Mouse (Mus musculus) megakaryocyte, adult 5-6 weeks (primary cell): ENCODE results near the gene Zbtb22. TPM values are rescaled to one million over a fixed set of nuclear protein-coding genes. Genes with fewer than 3 reads are reported as not detected.
A peak's percentile ranks its signal among the peaks of the same experiment; 100 is the strongest.

Experiments used
- ATAC-seq: 2 replicates; pipeline ENCODE4 v1.8.0; 2016; ENCODE audit warnings: mild to moderate bottlenecking, inconsistent platforms; ENCODE audit not compliant: poor library complexity, severe bottlenecking
- total RNA-seq, 2 experiments: library from RNA; stranded (forward) in 1 of 2; stranded (reverse) in 1 of 2; fragments of 153-499, 151-499 nt in 1 of 2; fragments of 221-1000, 200-1000 nt in 1 of 2; gene quantifications; 2 replicates each; pipeline versions ENCODE4 v1.2.3 to v1.2.4; 2015 to 2017

The Zbtb22 gene
- total RNA-seq, 2 experiments from 2014 or later = 14.0 to 22.0 TPM

GRCm38 (mm10) chr17:33920282-33921097, 4.8 kb downstream of the Zbtb22 start:
- ATAC-seq = peak; percentile 46

DNA sequence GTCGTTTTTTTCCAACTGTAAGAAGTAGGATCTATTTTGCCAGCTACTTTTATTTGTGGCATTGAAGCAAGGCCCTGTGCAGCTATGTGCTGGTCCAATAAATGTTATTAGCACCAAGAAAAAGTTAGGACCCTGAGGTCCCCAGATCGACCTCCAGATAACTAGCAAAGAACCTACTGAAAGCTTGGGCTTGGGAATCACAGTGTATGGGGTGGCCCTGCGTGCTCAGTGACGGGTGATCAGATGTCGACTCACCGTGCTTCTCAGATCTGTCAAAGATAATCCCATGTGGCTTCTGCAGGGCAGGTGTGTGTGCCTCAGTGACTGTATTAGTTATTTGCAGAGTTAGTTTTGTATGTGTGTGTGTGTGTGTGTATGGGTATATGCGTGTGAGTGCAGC, 5.7 kb downstream of the Zbtb22 start:
- no peak for ATAC-seq

DNA sequence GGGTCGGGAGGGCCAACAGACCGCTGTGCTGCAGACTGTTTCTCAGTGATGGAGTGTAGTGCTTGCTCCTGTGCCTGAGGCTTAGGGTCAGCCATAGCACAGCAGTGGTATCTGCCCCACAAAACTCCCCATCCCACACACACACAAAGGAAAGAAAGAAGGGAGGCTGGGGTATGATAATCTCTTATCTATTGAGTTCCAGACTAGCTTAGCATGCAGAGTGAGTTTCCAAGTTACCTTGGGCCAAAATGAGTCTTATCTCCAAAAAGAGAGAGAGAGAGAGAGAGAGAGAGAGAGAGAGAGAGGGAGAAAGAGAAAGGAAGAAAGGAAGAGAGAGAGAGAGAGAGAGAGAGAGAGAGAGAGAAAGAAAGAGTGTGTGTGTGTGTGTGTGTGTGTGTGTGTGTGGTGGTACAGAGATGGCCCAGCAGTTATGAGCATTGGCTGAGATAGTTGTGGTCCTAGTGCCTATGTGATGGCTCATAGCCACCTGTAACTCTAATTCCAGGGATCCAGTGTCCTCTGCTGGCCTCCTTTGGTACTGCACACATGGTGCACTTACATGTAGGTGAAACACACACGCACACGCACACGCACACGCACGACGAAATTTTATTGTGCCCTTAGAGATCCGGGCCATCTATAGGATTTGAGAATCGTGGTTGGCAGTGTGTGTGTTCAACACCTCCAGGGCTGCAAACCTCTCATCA, 9.0 kb downstream of the Zbtb22 start:
- no peak for ATAC-seq

DNA sequence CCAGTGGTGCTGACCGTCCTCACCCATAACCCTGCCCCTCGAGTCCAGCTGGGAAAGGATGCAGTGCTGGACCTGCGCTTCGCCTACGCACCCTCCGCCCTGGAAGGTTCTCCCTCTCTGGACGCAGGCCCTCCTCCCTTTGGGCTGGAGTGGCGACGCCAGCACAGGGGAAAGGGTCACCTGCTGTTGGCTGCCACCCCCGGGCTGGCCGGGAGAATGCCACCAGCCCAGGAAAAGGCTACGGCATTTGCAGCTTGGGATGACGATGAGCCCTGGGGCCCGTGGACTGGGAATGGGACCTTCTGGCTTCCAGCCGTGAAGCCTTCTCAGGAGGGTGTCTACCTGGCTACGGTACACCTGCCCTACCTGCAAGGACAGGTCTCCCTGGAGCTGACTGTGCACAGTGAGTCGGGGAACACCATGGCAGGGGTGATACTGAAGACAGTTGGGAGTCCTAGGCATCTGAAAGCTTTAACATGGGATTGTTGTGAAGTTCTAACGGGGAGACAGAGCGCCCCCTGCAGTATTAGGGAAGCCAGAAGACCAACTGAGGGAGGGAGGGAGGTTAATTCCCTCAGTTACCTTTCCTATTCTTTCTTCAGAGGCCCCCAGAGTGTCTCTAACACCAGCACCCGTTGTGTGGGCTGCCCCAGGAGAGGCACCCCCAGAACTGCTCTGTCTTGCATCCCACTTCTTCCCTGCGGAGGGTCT, 9.9 kb downstream of the Zbtb22 start:
- no peak for ATAC-seq

DNA sequence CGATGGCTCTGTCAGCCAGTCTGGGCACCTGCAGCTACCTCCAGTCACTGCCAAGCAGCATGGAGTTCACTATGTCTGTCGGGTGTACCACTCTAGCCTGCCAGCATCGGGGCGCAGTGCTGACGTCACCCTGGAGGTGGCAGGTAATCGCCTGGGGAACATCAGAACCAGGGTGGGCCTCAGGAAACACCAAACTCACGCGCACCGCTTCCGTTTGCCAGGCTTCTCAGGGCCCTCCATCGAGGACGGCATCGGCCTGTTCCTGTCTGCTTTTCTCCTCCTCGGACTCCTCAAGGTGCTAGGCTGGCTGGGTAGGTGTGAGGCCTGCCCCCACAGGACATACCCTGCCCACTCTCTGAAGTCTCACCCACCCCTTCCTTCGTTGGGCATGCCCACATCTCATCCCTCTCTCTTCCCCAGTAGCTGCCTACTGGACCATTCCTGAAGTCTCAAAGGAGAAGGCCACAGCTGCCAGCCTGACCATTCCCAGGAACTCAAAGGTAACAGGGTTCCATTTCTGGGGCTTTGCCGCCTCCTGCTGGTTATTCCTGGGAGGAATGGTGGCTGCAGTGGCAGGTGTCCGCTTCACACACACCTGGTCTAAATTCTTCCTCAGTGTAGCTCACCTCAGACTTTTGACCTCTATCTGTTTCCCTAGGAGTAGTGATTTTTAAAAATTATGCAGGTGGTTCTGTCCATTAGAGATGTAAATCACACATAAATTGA, 10.7 kb downstream of the Zbtb22 start:
- ATAC-seq = no peak

DNA sequence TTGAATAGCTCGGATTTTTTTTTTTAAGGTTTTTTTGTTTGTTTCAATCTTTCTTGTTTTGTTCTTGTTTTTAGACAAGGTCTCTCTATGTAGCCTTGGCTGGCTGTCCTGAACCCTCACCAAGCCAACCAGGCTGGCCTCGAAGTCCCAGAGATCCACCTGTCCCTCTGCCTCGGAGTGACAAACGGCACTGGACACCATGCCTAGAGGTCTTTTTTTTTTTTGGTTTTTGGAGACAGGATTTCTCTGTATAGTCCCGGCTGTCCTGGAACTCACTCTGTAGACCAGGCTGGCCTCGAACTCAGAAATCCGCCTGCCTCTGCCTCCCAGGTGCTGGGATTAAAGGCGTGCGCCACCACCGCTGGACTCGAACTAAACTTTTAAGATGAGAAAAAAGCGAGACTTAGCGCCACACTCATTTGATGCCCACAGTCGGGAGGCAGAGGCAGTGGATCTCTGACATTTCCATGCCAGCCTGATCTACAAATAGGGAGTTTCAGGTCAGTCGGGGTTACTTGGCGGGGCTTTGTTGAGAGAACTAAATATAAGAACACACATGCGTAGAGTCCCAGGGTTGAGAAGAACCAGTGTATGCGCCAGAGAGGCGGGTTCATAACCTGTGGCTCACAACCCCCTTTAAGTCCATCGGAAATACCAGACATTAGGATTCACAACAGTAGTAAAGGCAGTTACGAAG, 12.7 kb downstream of the Zbtb22 start:
- no peak for ATAC-seq

GRCm38 (mm10) chr17:33929371-33930279, 13.9 kb downstream of the Zbtb22 start, which contains the start of gene Rgl2:
Gene Rgl2, plus strand, starts transcription at chr17:33929543.
- ATAC-seq = peak; percentile 84

GRCm38 (mm10) chr17:33930280-33931158, 14.8 kb downstream of the Zbtb22 start:
- ATAC-seq = peak; percentile 30

GRCm38 (mm10) chr17:33931159-33931866, 15.6 kb downstream of the Zbtb22 start:
- ATAC-seq = 0 out of 2 replicates have a peak, but pooled peaks have one; percentile 3

DNA sequence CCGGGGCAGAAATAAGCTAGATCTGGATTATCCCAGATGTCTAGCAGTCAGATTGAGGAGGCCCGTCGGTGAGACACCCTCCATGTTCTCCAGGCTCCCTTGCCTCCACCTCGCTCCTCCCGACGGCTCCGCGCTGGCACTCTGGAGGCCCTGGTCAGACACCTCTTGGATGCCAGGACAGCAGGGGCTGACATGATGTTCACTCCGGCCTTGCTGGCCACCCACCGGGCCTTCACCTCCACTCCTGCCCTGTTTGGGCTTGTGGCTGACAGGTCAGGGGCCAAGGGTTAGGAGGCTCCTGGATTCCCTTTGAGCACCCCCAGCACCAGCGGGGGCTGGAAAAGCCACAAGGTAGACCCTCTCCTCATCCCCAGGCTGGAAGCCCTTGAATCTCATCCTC, 16.2 kb downstream of the Zbtb22 start:
- no peak for ATAC-seq

DNA sequence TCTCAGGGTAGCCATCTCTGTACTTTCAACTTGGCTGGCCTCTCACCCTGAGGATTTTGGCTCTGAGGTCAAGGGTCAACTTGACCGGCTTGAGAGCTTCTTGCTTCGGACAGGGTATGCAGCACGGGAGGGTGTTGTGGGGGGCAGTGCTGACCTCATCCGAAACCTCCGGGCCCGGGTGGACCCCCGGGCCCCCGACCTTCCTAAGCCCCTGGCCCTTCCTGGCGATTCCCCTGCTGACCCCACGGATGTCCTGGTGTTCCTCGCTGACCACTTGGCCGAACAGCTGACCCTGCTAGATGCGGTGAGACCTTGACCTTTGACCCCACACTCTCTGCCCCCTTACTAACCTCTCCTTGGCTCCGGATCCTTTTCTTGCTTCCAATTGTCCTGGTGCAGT, 16.7 kb downstream of the Zbtb22 start:
- no peak for ATAC-seq

DNA sequence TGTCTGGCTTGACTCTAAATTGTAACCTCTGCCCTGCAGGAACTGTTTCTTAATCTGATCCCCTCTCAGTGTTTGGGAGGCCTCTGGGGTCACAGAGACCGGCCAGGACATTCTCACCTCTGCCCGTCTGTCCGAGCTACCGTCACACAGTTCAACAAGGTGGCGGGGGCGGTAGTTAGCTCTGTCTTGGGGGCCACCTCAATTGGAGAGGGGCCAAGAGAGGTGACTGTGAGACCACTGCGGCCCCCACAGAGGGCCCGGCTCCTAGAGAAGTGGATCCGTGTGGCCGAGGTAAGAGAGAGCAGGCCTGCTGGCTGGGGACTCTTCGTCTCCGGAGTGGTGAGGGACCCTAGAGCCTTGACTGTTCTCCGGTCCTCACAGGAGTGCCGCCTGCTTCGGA, 17.3 kb downstream of the Zbtb22 start:
- no peak for ATAC-seq

DNA sequence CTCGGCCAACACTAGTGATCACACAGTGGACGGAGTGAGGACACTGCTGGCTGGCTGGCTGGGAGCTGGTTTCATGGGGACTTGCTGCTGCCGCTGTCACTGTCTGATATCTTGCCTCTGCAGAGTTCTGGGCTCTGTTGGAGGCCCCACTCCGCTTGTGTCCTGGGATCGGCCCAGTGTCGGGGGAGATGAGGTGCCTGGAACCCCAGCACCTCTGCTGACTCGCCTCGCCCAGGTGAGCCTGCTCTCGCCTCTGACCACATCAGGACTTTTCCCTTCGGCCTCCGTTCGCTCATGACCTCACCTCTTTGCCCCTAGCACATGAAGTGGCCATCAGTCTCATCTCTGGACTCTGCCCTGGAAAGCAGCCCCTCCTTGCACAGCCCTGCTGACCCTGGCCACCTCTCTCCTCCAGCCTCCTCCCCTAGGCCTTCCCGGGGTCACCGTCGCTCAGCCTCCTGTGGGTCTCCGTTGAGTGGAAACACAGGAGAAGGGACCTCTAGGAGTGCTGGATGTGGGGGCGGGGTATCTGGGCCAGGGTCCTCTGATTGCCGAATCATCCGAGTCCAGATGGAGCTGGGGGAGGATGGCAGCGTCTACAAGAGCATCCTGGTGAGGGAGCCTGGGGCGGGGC, 19.8 kb downstream of the Zbtb22 start:
- no peak for ATAC-seq

GRCm38 (mm10) chr17:33936993-33937392, 21.3 kb downstream of the Zbtb22 start:
- ATAC-seq = no peak

- ATAC-seq = no peak
Observed at GRCm38 (mm10) chr17:33938783-33939182, 23.1 kb downstream of the Zbtb22 start.

DNA sequence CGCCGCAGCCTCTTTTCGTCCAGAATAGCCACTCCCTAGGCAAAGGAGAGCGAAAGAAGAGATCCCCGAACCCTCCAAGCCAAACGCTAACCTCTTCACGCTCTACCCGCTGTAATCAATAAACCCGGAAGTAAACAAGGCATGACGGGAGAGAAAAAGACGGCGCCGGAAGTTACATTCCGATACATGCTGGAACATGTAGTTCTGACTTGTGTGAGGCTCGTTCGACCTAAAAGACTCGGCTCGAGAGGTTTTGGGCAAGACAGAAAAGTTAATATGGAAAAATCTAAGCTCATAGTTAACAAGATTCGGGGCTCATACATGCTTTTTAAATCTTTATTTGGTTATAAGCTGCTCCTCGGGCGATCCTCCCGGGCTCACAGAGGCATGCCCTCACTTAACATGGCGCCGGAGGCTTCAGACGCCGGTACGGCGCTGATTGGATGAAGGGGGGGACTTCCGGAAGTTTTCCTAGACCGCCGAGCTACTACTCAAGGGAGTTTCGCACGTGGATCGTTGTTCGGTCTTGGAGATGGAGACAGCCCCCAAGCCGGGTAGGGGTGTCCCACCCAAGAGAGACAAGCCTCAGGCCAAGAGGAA, 24.6 kb downstream of the Zbtb22 start, which contains the start of the genes Pfdn6 and Wdr46:
Gene Pfdn6, minus strand, starts transcription at position 138 of the 600 bp plus-strand sequence.
Gene Wdr46, plus strand, starts transcription at position 455 of the 600 bp plus-strand sequence.
- ATAC-seq = peak; percentile 96
